Mouse (Mus musculus) cerebellum, postnatal 14 days (tissue): ENCODE data around the gene Sema6d.

Source experiments
- DNase-seq, 2 experiments: peaks; one replicate each; pipeline ENCODE4 v3.0.0; 2021; ENCODE audit warnings: mixed read lengths in 2 of 2

Gene Sema6d

GRCm38 (mm10) chr2:124668431-124668830, 578.7 kb downstream of the Sema6d start:
- DNase-seq: peak in 1 of 2 experiments; percentile 48

- no peak for DNase-seq
These were observed 583.3 kb downstream of the Sema6d start for GRCm38 (mm10) chr2:124673117-124673516.

- DNase-seq: no peak
These were observed 594.7 kb downstream of the Sema6d start for GRCm38 (mm10) chr2:124684481-124684901.

DNA sequence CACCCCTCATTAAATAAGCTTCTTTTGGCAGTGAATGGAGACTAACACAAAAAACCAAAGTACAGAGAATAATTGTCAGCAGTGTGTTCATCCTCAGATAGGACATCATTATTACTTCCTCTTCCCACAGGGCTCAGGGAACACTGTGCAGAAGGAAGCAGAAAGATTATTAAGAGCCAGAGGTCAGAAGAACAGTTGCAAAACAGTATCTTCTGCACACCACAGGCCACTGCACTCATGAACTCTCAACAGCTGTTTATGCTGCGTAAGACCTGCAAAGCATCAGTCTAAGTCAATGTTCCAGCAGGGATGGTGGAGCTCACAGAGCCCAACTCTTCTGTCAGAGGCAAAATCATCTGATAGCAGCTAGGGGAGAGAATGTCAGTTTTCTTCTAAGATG, 600.6 kb downstream of the Sema6d start:
- no peak for DNase-seq

GRCm38 (mm10) chr2:124702621-124703020, 612.9 kb downstream of the Sema6d start:
- peak; percentile 22 to 54 for DNase-seq

DNA sequence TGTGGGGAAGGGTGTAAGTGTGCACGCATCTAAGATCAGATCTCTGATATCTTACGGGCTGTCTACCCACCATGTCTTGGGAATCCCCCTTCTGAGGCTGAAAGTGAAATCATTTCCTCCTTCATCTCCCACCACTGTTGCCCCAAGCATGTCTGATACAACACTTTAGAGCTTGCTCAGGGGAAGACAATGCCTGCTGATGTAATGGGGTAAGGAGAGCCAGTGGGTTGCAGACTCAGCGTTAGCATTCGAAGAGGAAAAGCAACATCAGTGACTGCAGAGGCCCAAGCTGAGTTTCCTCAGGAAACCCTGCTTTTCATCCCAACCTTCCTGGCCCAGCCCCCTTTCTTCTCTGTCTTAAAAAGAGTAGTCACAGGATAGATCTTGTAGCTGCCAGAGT, 615.2 kb downstream of the Sema6d start:
- DNase-seq: no peak

DNA sequence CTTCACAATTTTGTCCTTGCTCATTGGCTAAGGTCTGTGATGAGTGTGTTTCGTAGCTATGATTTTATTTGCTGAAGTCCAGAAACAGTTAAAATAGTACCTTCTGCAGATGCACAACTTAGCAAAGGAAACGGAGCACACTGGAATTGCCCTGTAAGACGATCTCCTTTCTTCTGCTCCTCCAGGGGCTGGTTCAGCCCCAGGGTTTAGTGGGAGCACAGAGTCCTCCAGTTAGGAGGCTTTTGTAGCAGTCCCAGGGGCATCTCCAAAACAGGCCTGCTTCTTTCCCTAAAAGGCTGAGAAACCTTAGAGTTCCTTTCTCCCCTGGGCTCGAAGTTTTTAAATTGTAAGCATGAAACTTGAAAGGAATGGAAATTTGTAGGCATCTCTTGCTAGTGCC, 616.0 kb downstream of the Sema6d start:
- no peak for DNase-seq

- no peak for DNase-seq
These were observed 617.1 kb downstream of the Sema6d start for GRCm38 (mm10) chr2:124706896-124707295.
